Mouse (Mus musculus): Measurements from ENCODE around the gene Nhlrc2.

- TF ChIP-seq CTCF (conservative IDR thresholded peaks at IDR 0.05; ENCODE audit: insufficient read depth, insufficient read length, low read depth, low read length) (no peak), POLR2A (IDR thresholded peaks at IDR 0.05; ENCODE audit: low read depth, low read length) (no peak)
These were observed 23.2 kb downstream of the Nhlrc2 start for GRCm38 (mm10) chr19:56571234-56571633.

Data from kidney, adult 2 months (tissue).